Mouse (Mus musculus) liver, postnatal 0 days (tissue): ENCODE results near the gene Ttpal.

Source experiments
- CTCF ChIP-seq: sonication (generic); IDR thresholded peaks from 2 replicates; pipeline ENCODE4 v1.5.1; 2016; ENCODE audit warnings: antibody characterized with exemption, low read depth
- EP300 ChIP-seq: IDR thresholded peaks from 2 replicates; pipeline ENCODE4 v1.6.1; 2016; ENCODE audit warnings: antibody characterized with exemption, low read depth, mild to moderate bottlenecking

- TF ChIP-seq CTCF (no peak), EP300 (no peak)
These were observed 42.9 kb upstream of the Ttpal start for GRCm38 (mm10) chr2:163559236-163559635.
